Mouse (Mus musculus) adrenal gland, adult 18-20 months (tissue): ENCODE measurements at regions not wholly inside any gene's neighbourhood (a gene's known extent, or its start where the extent isn't known, plus 50 kb on each side); places are given as distances from the start of the nearest gene placed in this dataset.

Source experiments
- DNase-seq, 2 experiments: peaks; one replicate each; pipeline ENCODE4 v3.0.0; 2021 to 2022; ENCODE audit warnings: low spot score in 2 of 2

- DNase-seq, result no peak
Observed at GRCm38 (mm10) chr15:97461060-97461459, 214.0 kb upstream of the Amigo2 start.

GRCm38 (mm10) chr15:97460360-97460719 lies 213.3 kb upstream of the Amigo2 start:
- DNase-seq, result no peak

GRCm38 (mm10) chr15:97459606-97460359 lies 212.7 kb upstream of the Amigo2 start:
- DNase-seq, result peak in 1 of 2 experiments; percentile 7

GRCm38 (mm10) chr15:97458748-97459221 lies 211.7 kb upstream of the Amigo2 start:
- peak in 1 of 2 experiments; percentile 9 for DNase-seq

- no peak for DNase-seq
Observed at GRCm38 (mm10) chr15:97458139-97458747, 211.2 kb upstream of the Amigo2 start.

GRCm38 (mm10) chr15:97457468-97457867 lies 210.4 kb upstream of the Amigo2 start:
- no peak for DNase-seq

- no peak for DNase-seq
Observed at GRCm38 (mm10) chr15:97456991-97457390, 209.9 kb upstream of the Amigo2 start.

GRCm38 (mm10) chr15:97455672-97456071 lies 208.6 kb upstream of the Amigo2 start:
- no peak for DNase-seq

GRCm38 (mm10) chr15:97449724-97450123 lies 202.6 kb upstream of the Amigo2 start:
- no peak for DNase-seq

- no peak for DNase-seq
Observed at GRCm38 (mm10) chr15:97449001-97449400, 201.9 kb upstream of the Amigo2 start.

GRCm38 (mm10) chr15:97448243-97448880 lies 201.3 kb upstream of the Amigo2 start:
- no peak for DNase-seq

GRCm38 (mm10) chr15:97446181-97446580 lies 199.1 kb upstream of the Amigo2 start:
- DNase-seq, result no peak

- no peak for DNase-seq
Observed at GRCm38 (mm10) chr15:97438235-97438760, 191.2 kb upstream of the Amigo2 start.
